Comparison of ENCODE assay signal across 2 mouse cellular contexts in the genomic region with DNA sequence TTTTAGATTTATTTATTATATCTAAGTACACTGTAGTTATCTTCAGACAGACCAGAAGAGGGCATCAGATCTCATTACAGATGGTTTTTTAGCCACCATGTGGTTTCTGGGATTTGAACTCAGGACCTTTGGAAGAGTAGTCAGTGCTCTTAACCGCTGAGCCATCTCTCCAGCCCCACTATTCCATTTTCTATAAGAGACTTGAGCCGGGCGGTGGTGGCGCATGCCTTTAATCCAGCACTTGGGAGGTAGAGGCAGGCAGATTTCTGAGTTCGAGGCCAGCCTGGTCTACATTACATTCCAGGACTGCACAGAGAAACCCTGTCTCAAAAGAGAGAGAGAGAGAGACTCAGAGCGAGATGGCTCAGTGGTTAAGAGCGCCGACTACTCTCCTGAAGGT. TPM values are rescaled to one million over a fixed set of nuclear protein-coding genes. Genes with fewer than 3 reads are reported as not detected.
"Had no signal": no experiment of that assay in that cellular context is flagged by ENCODE, and none has a peak within 500 bp of the region (broad histone marks: within the 10 kb centered on the region; RNA-seq: fewer than 3 reads in every experiment).

No protein-coding gene starts in this region.

RNA-seq across cellular contexts. Expression of a gene that starts 26.9 kb away (rescaled TPM):
- total RNA-seq: megakaryocyte-erythroid progenitor cell, adult 5-6 weeks had no signal
- polyA plus RNA-seq: midbrain, embryonic 10.5 days had no signal
